ENCODE assay signal across 9 mouse cellular contexts in the genomic region with DNA sequence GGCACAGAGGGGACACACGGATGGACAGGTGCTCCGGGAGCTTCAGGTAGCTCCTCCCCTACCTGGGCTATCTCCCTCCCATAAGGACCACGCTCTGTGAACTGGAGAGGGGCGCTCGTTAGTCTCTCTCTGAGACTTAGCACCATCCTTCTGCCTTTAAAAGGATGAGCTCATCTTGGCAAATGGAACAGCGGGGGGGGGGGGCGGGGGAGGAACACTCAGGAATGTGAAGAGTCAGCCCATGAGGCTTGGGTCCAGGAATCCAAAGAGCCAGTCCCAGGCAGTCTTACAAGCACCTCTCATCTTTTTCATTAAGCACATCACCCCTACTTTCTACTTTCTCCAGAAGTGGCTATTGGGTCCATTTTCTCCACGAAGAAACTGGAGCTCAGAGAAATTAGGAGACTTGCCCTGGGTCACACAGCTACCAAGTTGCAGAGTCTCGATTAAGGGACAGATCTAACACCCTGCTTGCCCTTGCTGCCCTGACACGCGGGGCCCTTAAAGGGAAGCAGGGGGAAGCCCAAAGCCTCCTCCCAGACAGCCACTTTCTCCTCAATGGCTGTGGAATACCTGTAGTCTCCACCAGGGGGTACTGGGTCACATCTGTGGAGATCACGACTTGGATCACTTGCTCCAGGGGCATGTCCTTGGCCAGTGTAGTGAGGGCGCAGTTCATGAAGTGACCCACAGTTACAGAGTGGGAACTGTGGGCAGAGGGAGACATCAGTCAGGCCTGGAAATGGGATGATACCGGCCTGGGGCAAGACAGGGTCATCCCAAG. TPM values are rescaled to one million over a fixed set of nuclear protein-coding genes. Genes with fewer than 3 reads are reported as not detected.
DNase-seq lines count a peak whose midpoint lies in the region; ATAC-seq lines count a peak whose summit lies in the region.
"Had no signal": no experiment of that assay in that cellular context is flagged by ENCODE, and none has a peak within 500 bp of the region (broad histone marks: within the 10 kb centered on the region; RNA-seq: fewer than 3 reads in every experiment).

No protein-coding gene starts in this region.

- H3K36me3 ChIP-seq in midbrain, embryonic 11.5 days (ENCODE audit: control insufficient read depth, insufficient read depth, low read length), result no peaks in the 10 kb centered on the region
- no peaks in the 10 kb centered on the region for H3K36me3 ChIP-seq in midbrain, embryonic 13.5 days
- H3K36me3 ChIP-seq in embryonic facial prominence, embryonic 10.5 days (replicated peaks), result no peaks in the 10 kb centered on the region

- no peak overlapping the region for H3K4me2 ChIP-seq in midbrain, embryonic 11.5 days
- no peak overlapping the region for H3K4me2 ChIP-seq in midbrain, embryonic 13.5 days (replicated peaks)

- no peaks in the 10 kb centered on the region for H3K9me3 ChIP-seq in midbrain, embryonic 11.5 days (ENCODE audit: control insufficient read depth, low read length)
- no peaks in the 10 kb centered on the region for H3K9me3 ChIP-seq in midbrain, embryonic 13.5 days
- H3K9me3 ChIP-seq in embryonic facial prominence, embryonic 10.5 days, result no peaks in the 10 kb centered on the region

- ATAC-seq in midbrain, embryonic 11.5 days (ENCODE audit: low FRiP score), result no peak
- no peak for ATAC-seq in midbrain, embryonic 13.5 days

- H3K9ac ChIP-seq in midbrain, embryonic 11.5 days (ENCODE audit: low read length), result no peak overlapping the region
- H3K9ac ChIP-seq in midbrain, embryonic 13.5 days (replicated peaks), result no peak overlapping the region

- intact Hi-C loops in left cerebral cortex, postnatal 10 days (cut with DNase I), result loop anchor here (2.0 kb wide), 1 partner anchor 168 kb away; no protein-coding TSS in a partner anchor

- H3K27ac ChIP-seq in midbrain, embryonic 11.5 days (ENCODE audit: low read depth, low read length), result no peak overlapping the region
- H3K27ac ChIP-seq in midbrain, embryonic 13.5 days, result no peak overlapping the region
- no peak overlapping the region for H3K27ac ChIP-seq in embryonic facial prominence, embryonic 10.5 days (replicated peaks)

- 0 out of 2 replicates have a peak, but pooled peaks cover 2% of the 10 kb centered on the region for H3K4me1 ChIP-seq in midbrain, embryonic 11.5 days (ENCODE audit: control insufficient read depth, insufficient read depth, low read length)
- H3K4me1 ChIP-seq in midbrain, embryonic 13.5 days (replicated peaks), result no peaks in the 10 kb centered on the region
- peaks cover 16% of the 10 kb centered on the region for H3K4me1 ChIP-seq in embryonic facial prominence, embryonic 10.5 days

- DNase-seq in midbrain, embryonic 11.5 days (ENCODE audit: low spot score, missing footprints), result peak; percentile 86
- peak; percentile 86 for DNase-seq in Muller cell, postnatal 12 days (ENCODE audit: inconsistent ontology term)
- DNase-seq in embryonic facial prominence, embryonic 10.5 days (ENCODE audit: low spot score), result peak; percentile 48
- peak; percentile 82 for DNase-seq in induced T-regulatory cell, adult 2 months (ENCODE audit: low read depth)
- DNase-seq in mesoderm, embryonic 11.5 days (ENCODE audit: low read depth, low spot score), result peak; percentile 43
- no peak for DNase-seq in left cerebral cortex, postnatal 10 days (ENCODE audit: extremely low spot score in 1 of 2, low spot score in 2 of 2)
- DNase-seq in right cerebral cortex, postnatal 10 days (ENCODE audit: low spot score in 2 of 2), result no peak

- 53% methylated on average over 13 of the region's 14 CpGs for WGBS in midbrain, embryonic 11.5 days
- WGBS in midbrain, embryonic 13.5 days, result 45% methylated on average over 14 of the region's 14 CpGs
- WGBS in embryonic facial prominence, embryonic 10.5 days, result 49% methylated on average over 14 of the region's 14 CpGs

- no peak overlapping the region for H3K4me3 ChIP-seq in midbrain, embryonic 11.5 days (ENCODE audit: low read depth, low read length)
- H3K4me3 ChIP-seq in midbrain, embryonic 13.5 days (replicated peaks), result no peak overlapping the region
- no peak overlapping the region for H3K4me3 ChIP-seq in embryonic facial prominence, embryonic 10.5 days
- H3K4me3 ChIP-seq: erythroblast, embryonic 14.5 days had no signal

- no peaks in the 10 kb centered on the region for H3K27me3 ChIP-seq in midbrain, embryonic 11.5 days (ENCODE audit: control insufficient read depth, insufficient read depth, low read length)
- H3K27me3 ChIP-seq in midbrain, embryonic 13.5 days, result peaks cover 9% of the 10 kb centered on the region; the same call in 1 of the 2 replicates
- H3K27me3 ChIP-seq in embryonic facial prominence, embryonic 10.5 days (replicated peaks; ENCODE audit: low read depth, poor library complexity, severe bottlenecking), result peaks cover 44% of the 10 kb centered on the region

RNA-seq across cellular contexts. Expression of gene Clcnka, which starts 8.2 kb away (rescaled TPM):
- polyA plus RNA-seq in midbrain, embryonic 11.5 days (2014; fragmentation: Nextera tagmentation; extraction: Ambion mirVana), result not detected in 2 replicates
- polyA plus RNA-seq in midbrain, embryonic 13.5 days (2015; fragmentation: Nextera tagmentation; extraction: Ambion mirVana), result 0.09 TPM in 1 of 2 replicates, not detected in the other
- 0.21 and 0.37 TPM in 2 replicates for polyA plus RNA-seq in embryonic facial prominence, embryonic 10.5 days (2016; fragmentation: Nextera tagmentation; extraction: Ambion mirVana)
- total RNA-seq in left cerebral cortex, postnatal 10 days (2021), result not detected
- polyA plus RNA-seq: erythroblast, embryonic 14.5 days had no signal

RNA-seq across cellular contexts. Expression of gene Clcnkb, which starts 9.1 kb away (rescaled TPM):
- not detected in 2 replicates for polyA plus RNA-seq in midbrain, embryonic 11.5 days (2014; fragmentation: Nextera tagmentation; extraction: Ambion mirVana)
- not detected in 2 replicates for polyA plus RNA-seq in midbrain, embryonic 13.5 days (2015; fragmentation: Nextera tagmentation; extraction: Ambion mirVana)
- 0.15 TPM in 1 of 2 replicates, not detected in the other for polyA plus RNA-seq in embryonic facial prominence, embryonic 10.5 days (2016; fragmentation: Nextera tagmentation; extraction: Ambion mirVana)
- total RNA-seq in left cerebral cortex, postnatal 10 days (2021), result not detected
- polyA plus RNA-seq: erythroblast, embryonic 14.5 days had no signal

RNA-seq across cellular contexts. Expression of gene Hspb7, which starts 13.9 kb away (rescaled TPM):
- not detected in 2 replicates for polyA plus RNA-seq in midbrain, embryonic 11.5 days (2014; fragmentation: Nextera tagmentation; extraction: Ambion mirVana)
- not detected in 2 replicates for polyA plus RNA-seq in midbrain, embryonic 13.5 days (2015; fragmentation: Nextera tagmentation; extraction: Ambion mirVana)
- 0.15 TPM in 1 of 2 replicates, not detected in the other for polyA plus RNA-seq in embryonic facial prominence, embryonic 10.5 days (2016; fragmentation: Nextera tagmentation; extraction: Ambion mirVana)
- under 1 TPM; 0.11 to 0.20 TPM for total RNA-seq in left cerebral cortex, postnatal 10 days (2021)
- polyA plus RNA-seq: erythroblast, embryonic 14.5 days had no signal

RNA-seq across cellular contexts. Expression of gene Srarp, which starts 29.2 kb away (rescaled TPM):
- not detected in 2 replicates for polyA plus RNA-seq in midbrain, embryonic 11.5 days (2014; fragmentation: Nextera tagmentation; extraction: Ambion mirVana)
- polyA plus RNA-seq in midbrain, embryonic 13.5 days (2015; fragmentation: Nextera tagmentation; extraction: Ambion mirVana), result not detected in 2 replicates
- polyA plus RNA-seq in embryonic facial prominence, embryonic 10.5 days (2016; fragmentation: Nextera tagmentation; extraction: Ambion mirVana), result not detected in 2 replicates
- 1 to 10 TPM; 2.5 to 3.5 TPM for total RNA-seq in left cerebral cortex, postnatal 10 days (2021)
- polyA plus RNA-seq: erythroblast, embryonic 14.5 days had no signal

RNA-seq across cellular contexts. Expression of gene Zbtb17, which starts 37.7 kb away (rescaled TPM):
- polyA plus RNA-seq in midbrain, embryonic 11.5 days (2014; fragmentation: Nextera tagmentation; extraction: Ambion mirVana), result 37.4 and 40.6 TPM in 2 replicates
- 54.7 and 61.0 TPM in 2 replicates for polyA plus RNA-seq in midbrain, embryonic 13.5 days (2015; fragmentation: Nextera tagmentation; extraction: Ambion mirVana)
- polyA plus RNA-seq in embryonic facial prominence, embryonic 10.5 days (2016; fragmentation: Nextera tagmentation; extraction: Ambion mirVana), result 59.6 and 62.3 TPM in 2 replicates
- total RNA-seq in left cerebral cortex, postnatal 10 days (2021), result 10 to 100 TPM; 23.0 to 26.1 TPM

Comparison
In these comparisons a context has a peak if more than half of its experiments do, and no peak if none do; other contexts are left out.
1. DNase-seq: peak in midbrain, embryonic 11.5 days (single experiment), Muller cell, postnatal 12 days (single experiment), embryonic facial prominence, embryonic 10.5 days (single experiment), induced T-regulatory cell, adult 2 months (single experiment) and mesoderm, embryonic 11.5 days (single experiment); none in left cerebral cortex, postnatal 10 days (0 of 2) and right cerebral cortex, postnatal 10 days (0 of 2).